Mouse (Mus musculus) liver, embryonic 14.5 days (tissue): ENCODE measurements around the gene Slc7a5.

ENCODE experiments used
- CTCF ChIP-seq: IDR thresholded peaks from 2 replicates; pipeline ENCODE4 v1.5.1; 2016; ENCODE audit warnings: antibody characterized with exemption, low read depth, control low read depth
- EP300 ChIP-seq: IDR thresholded peaks from 2 replicates; pipeline ENCODE4 v1.6.1; 2016; ENCODE audit warnings: antibody characterized with exemption, low read depth

GRCm38 (mm10) chr8:121849303-121849702 is 58.2 kb downstream of the Slc7a5 start:
- TF ChIP-seq CTCF, result no peak
- no peak for TF ChIP-seq EP300
